10 mouse cellular contexts compared by ENCODE assay signal in genomic region chrX:105926121-105926735, GRCm38 (mm10). TPM values are rescaled to one million over a fixed set of nuclear protein-coding genes. Genes with fewer than 3 reads are reported as not detected.
DNase-seq lines count a peak whose midpoint lies in the region; ATAC-seq and TF ChIP-seq lines count a peak whose summit lies in the region.
"Had no signal": no experiment of that assay in that cellular context is flagged by ENCODE, and none has a peak within 500 bp of the region (broad histone marks: within the 10 kb centered on the region; RNA-seq: fewer than 3 reads in every experiment).

No protein-coding gene starts in this region.

- H3K27ac ChIP-seq in forebrain, embryonic 13.5 days, result no peak overlapping the region
- H3K27ac ChIP-seq in forebrain, embryonic 11.5 days (ENCODE audit: low read depth, low read length), result no peak overlapping the region
- no peak overlapping the region for H3K27ac ChIP-seq in bone marrow, adult 2 months (ENCODE audit: control insufficient read depth, insufficient read depth, low read depth, low read length, poor library complexity)
- H3K27ac ChIP-seq in heart, postnatal 0 days (ENCODE audit: low read depth), result peak overlapping the region; percentile 30
- H3K27ac ChIP-seq in lung, embryonic 15.5 days, result peak overlapping the region; percentile 29; the same call in 1 of the 2 replicates
- H3K27ac ChIP-seq: left cerebral cortex, adult 2 months had no signal

- no peak for ATAC-seq in forebrain, embryonic 13.5 days
- no peak for ATAC-seq in forebrain, embryonic 11.5 days (replicated peaks; ENCODE audit: low FRiP score)
- no peak for ATAC-seq in heart, postnatal 0 days (ENCODE audit: insufficient read depth, low read depth)
- ATAC-seq in lung, embryonic 15.5 days (ENCODE audit: borderline replicate concordance, extremely low read depth, low FRiP score, low TSS enrichment), result no peak
- ATAC-seq: Patski had no signal

- TF ChIP-seq CTCF in bone marrow, adult 2 months (IDR thresholded peaks at IDR 0.05; ENCODE audit: control insufficient read depth, insufficient read depth, low read length), result no peak
- no peak for TF ChIP-seq CTCF in heart, postnatal 0 days (IDR thresholded peaks at IDR 0.05; ENCODE audit: low read depth)

- no peak for TF ChIP-seq POLR2A in bone marrow, adult 2 months (IDR thresholded peaks at IDR 0.05; ENCODE audit: borderline replicate concordance, control insufficient read depth, low read depth, low read length)

- H3K4me1 ChIP-seq in forebrain, embryonic 13.5 days, result peaks cover 13% of the 10 kb centered on the region
- no peaks in the 10 kb centered on the region for H3K4me1 ChIP-seq in forebrain, embryonic 11.5 days (replicated peaks; ENCODE audit: control insufficient read depth, insufficient read depth, low read length)
- peaks cover 1% of the 10 kb centered on the region; the same call in 1 of the 2 replicates for H3K4me1 ChIP-seq in bone marrow, adult 2 months (ENCODE audit: control insufficient read depth, insufficient read depth, low read length)
- peaks cover 6% of the 10 kb centered on the region; the same call in 1 of the 2 replicates for H3K4me1 ChIP-seq in heart, postnatal 0 days (ENCODE audit: control insufficient read depth, insufficient read depth)
- H3K4me1 ChIP-seq in lung, embryonic 15.5 days, result peaks cover 9% of the 10 kb centered on the region; the same call in 1 of the 2 replicates

- 0 out of 2 replicates have a peak overlapping the region, but pooled peaks have one; percentile 62 for H3K4me3 ChIP-seq in forebrain, embryonic 13.5 days
- H3K4me3 ChIP-seq in forebrain, embryonic 11.5 days (ENCODE audit: low read depth, low read length), result no peak overlapping the region
- peak overlapping the region; percentile 14 for H3K4me3 ChIP-seq in bone marrow, adult 2 months (replicated peaks; ENCODE audit: control insufficient read depth, low read depth, low read length)
- H3K4me3 ChIP-seq in heart, postnatal 0 days (ENCODE audit: low read depth, low read length), result no peak overlapping the region
- H3K4me3 ChIP-seq in lung, embryonic 15.5 days, result no peak overlapping the region
- H3K4me3 ChIP-seq: left cerebral cortex, adult 2 months had no signal

- no peak for DNase-seq in forebrain, embryonic 11.5 days (ENCODE audit: low spot score)
- peak; percentile 77 for DNase-seq in CD4-positive helper T cell, adult 2 months (ENCODE audit: low read depth, low spot score)
- DNase-seq in heart, postnatal 0 days (ENCODE audit: low spot score), result no peak
- peak; percentile 24 for DNase-seq in thymus, postnatal 0 days (ENCODE audit: low spot score)
- DNase-seq in ovary, postnatal 14 days (ENCODE audit: low spot score), result no peak

- no peaks in the 10 kb centered on the region for H3K36me3 ChIP-seq in forebrain, embryonic 13.5 days (ENCODE audit: poor library complexity, severe bottlenecking)
- no peaks in the 10 kb centered on the region; the same call in 1 of the 2 replicates for H3K36me3 ChIP-seq in forebrain, embryonic 11.5 days (ENCODE audit: control insufficient read depth, insufficient read depth, low read length)
- no peaks in the 10 kb centered on the region for H3K36me3 ChIP-seq in heart, postnatal 0 days (replicated peaks; ENCODE audit: control insufficient read depth, insufficient read depth, low read length)
- H3K36me3 ChIP-seq in lung, embryonic 15.5 days, result 0 out of 2 replicates have a peak, but pooled peaks cover 2% of the 10 kb centered on the region

- no peak for TF ChIP-seq EP300 in heart, postnatal 0 days (IDR thresholded peaks at IDR 0.05; ENCODE audit: low read depth)

- no peaks in the 10 kb centered on the region for H3K27me3 ChIP-seq in forebrain, embryonic 13.5 days
- no peaks in the 10 kb centered on the region for H3K27me3 ChIP-seq in forebrain, embryonic 11.5 days (ENCODE audit: control insufficient read depth, insufficient read depth, low read length)
- no peaks in the 10 kb centered on the region for H3K27me3 ChIP-seq in heart, postnatal 0 days (ENCODE audit: control insufficient read depth, insufficient read depth, low read length)
- no peaks in the 10 kb centered on the region for H3K27me3 ChIP-seq in lung, embryonic 15.5 days

- no peaks in the 10 kb centered on the region for H3K9me3 ChIP-seq in forebrain, embryonic 13.5 days (replicated peaks)
- H3K9me3 ChIP-seq in forebrain, embryonic 11.5 days (ENCODE audit: control insufficient read depth, low read length), result no peaks in the 10 kb centered on the region; the same call in 1 of the 2 replicates
- no peaks in the 10 kb centered on the region for H3K9me3 ChIP-seq in heart, postnatal 0 days (replicated peaks; ENCODE audit: control insufficient read depth, low read length)
- no peaks in the 10 kb centered on the region for H3K9me3 ChIP-seq in lung, embryonic 15.5 days

- H3K9ac ChIP-seq in forebrain, embryonic 13.5 days, result no peak overlapping the region
- H3K9ac ChIP-seq in forebrain, embryonic 11.5 days (ENCODE audit: low read length), result no peak overlapping the region
- H3K9ac ChIP-seq in heart, postnatal 0 days (replicated peaks; ENCODE audit: low read depth, low read length), result no peak overlapping the region
- no peak overlapping the region for H3K9ac ChIP-seq in lung, embryonic 15.5 days

- WGBS in forebrain, embryonic 13.5 days, result 77% methylated on average over 12 of the region's 12 CpGs
- WGBS in forebrain, embryonic 11.5 days, result 85% methylated on average over 12 of the region's 12 CpGs
- 24% methylated on average over 12 of the region's 12 CpGs for WGBS in bone marrow, adult 2 months
- 38% methylated on average over 12 of the region's 12 CpGs for WGBS in heart, postnatal 0 days
- whole genome bisulfite sequencing in lung, embryonic 15.5 days, result 55% methylated on average over 12 of the region's 12 CpGs

- H3K4me2 ChIP-seq in forebrain, embryonic 13.5 days, result peak overlapping the region; percentile 59
- no peak overlapping the region for H3K4me2 ChIP-seq in forebrain, embryonic 11.5 days (ENCODE audit: low read depth, low read length, severe bottlenecking)
- H3K4me2 ChIP-seq in heart, postnatal 0 days (ENCODE audit: low read depth, low read length), result peak overlapping the region; percentile 40
- H3K4me2 ChIP-seq in lung, embryonic 15.5 days, result peak overlapping the region; percentile 53

RNA-seq across cellular contexts. Expression of gene Atrx, which starts 3.0 kb away (rescaled TPM):
- polyA plus RNA-seq in forebrain, embryonic 13.5 days (2015; fragmentation: Nextera tagmentation; extraction: Ambion mirVana), result 268 and 271 TPM in 2 replicates
- 203 and 228 TPM in 2 replicates for polyA plus RNA-seq in forebrain, embryonic 11.5 days (2014; fragmentation: Nextera tagmentation; extraction: Ambion mirVana)
- 89.3 and 160 TPM in 2 replicates for polyA plus RNA-seq in bone marrow, adult 2 months (2011; ENCODE audit: insufficient read depth, insufficient read length, low replicate concordance, missing spikeins)
- total RNA-seq in heart, postnatal 0 days (2014; rRNA removed; ENCODE audit: low replicate concordance), result 88.7 and 106 TPM in 2 replicates
- 78.9 and 85.7 TPM in 2 replicates for polyA plus RNA-seq in heart, postnatal 0 days (2015; fragmentation: Nextera tagmentation; extraction: Ambion mirVana)
- polyA plus RNA-seq in lung, embryonic 15.5 days (2015; fragmentation: Nextera tagmentation; extraction: Ambion mirVana), result 175 and 201 TPM in 2 replicates
- 153 and 190 TPM in 2 replicates for polyA plus RNA-seq in thymus, postnatal 0 days (2015; fragmentation: Nextera tagmentation; extraction: Ambion mirVana)

Comparison
In these comparisons a context has a peak if more than half of its experiments do, and no peak if none do; other contexts are left out.
1. H3K4me3 ChIP-seq: peak in forebrain, embryonic 13.5 days (single experiment) and bone marrow, adult 2 months (single experiment); none in forebrain, embryonic 11.5 days (single experiment), heart, postnatal 0 days (single experiment) and lung, embryonic 15.5 days (single experiment).
2. H3K27ac ChIP-seq: peak in heart, postnatal 0 days (single experiment) and lung, embryonic 15.5 days (single experiment); none in forebrain, embryonic 13.5 days (single experiment), forebrain, embryonic 11.5 days (single experiment) and bone marrow, adult 2 months (single experiment).
3. DNase-seq: peak in CD4-positive helper T cell, adult 2 months (single experiment) and thymus, postnatal 0 days (single experiment); none in forebrain, embryonic 11.5 days (single experiment), heart, postnatal 0 days (single experiment) and ovary, postnatal 14 days (single experiment).